Comparison of ENCODE assay signal across 8 mouse cellular contexts in genomic region chr4:119194909-119195581, GRCm38 (mm10). TPM values are rescaled to one million over a fixed set of nuclear protein-coding genes. Genes with fewer than 3 reads are reported as not detected.
A peak's percentile ranks its signal among the peaks of the same experiment; 100 is the strongest.
DNase-seq lines count a peak whose midpoint lies in the region; ATAC-seq and TF ChIP-seq lines count a peak whose summit lies in the region.

Svbp (plus strand) TSS chr4:119195306.

- peak; percentile 86 for DNase-seq in heart, postnatal 0 days (ENCODE audit: low spot score)
- DNase-seq in kidney, postnatal 4 days: peak; percentile 97 to 98
- DNase-seq in neural tube, embryonic 11.5 days (ENCODE audit: low spot score): peak; percentile 92

- WGBS in forebrain, embryonic 13.5 days: under 1% methylated on average over 40 of the region's 47 CpGs
- WGBS in heart, postnatal 0 days: under 1% methylated on average over 32 of the region's 47 CpGs
- whole genome bisulfite sequencing in liver, embryonic 15.5 days (ENCODE audit: insufficient replicate concordance): under 1% methylated on average over 47 of the region's 47 CpGs
- under 1% methylated on average over 46 of the region's 47 CpGs for WGBS in neural tube, embryonic 11.5 days
- WGBS in stomach, embryonic 16.5 days: under 1% methylated on average over 44 of the region's 47 CpGs

- H3K4me3 ChIP-seq in E14TG2a.4 (replicated peaks; ENCODE audit: low read length): peak within 1 kb of the TSS; percentile 87
- peak within 1 kb of the TSS; percentile 75 for H3K4me3 ChIP-seq in forebrain, embryonic 13.5 days
- H3K4me3 ChIP-seq in heart, postnatal 0 days (ENCODE audit: low read depth, low read length): peak within 1 kb of the TSS; percentile 90
- peak within 1 kb of the TSS; percentile 97 for H3K4me3 ChIP-seq in liver, embryonic 15.5 days (replicated peaks)
- H3K4me3 ChIP-seq in neural tube, embryonic 11.5 days (ENCODE audit: low read depth, low read length): peak within 1 kb of the TSS; percentile 66
- peak within 1 kb of the TSS; percentile 82 for H3K4me3 ChIP-seq in stomach, embryonic 16.5 days (replicated peaks; ENCODE audit: low read length)

- peak within 1 kb of the TSS; percentile 65 for H3K27ac ChIP-seq in forebrain, embryonic 13.5 days
- peak within 1 kb of the TSS; percentile 72 for H3K27ac ChIP-seq in heart, postnatal 0 days (ENCODE audit: low read depth)
- peak within 1 kb of the TSS; percentile 98 for H3K27ac ChIP-seq in liver, embryonic 15.5 days (replicated peaks)
- 0 out of 2 replicates have a peak within 1 kb of the TSS, but pooled peaks have one; percentile 49 for H3K27ac ChIP-seq in neural tube, embryonic 11.5 days (ENCODE audit: low read depth, low read length)
- H3K27ac ChIP-seq in stomach, embryonic 16.5 days (ENCODE audit: low read length): peak within 1 kb of the TSS; percentile 46; the same call in 1 of the 2 replicates

- peak within 1 kb of the TSS; percentile 67 for H3K4me2 ChIP-seq in forebrain, embryonic 13.5 days
- H3K4me2 ChIP-seq in heart, postnatal 0 days (ENCODE audit: low read depth, low read length): peak within 1 kb of the TSS; percentile 66
- peak within 1 kb of the TSS; percentile 81 for H3K4me2 ChIP-seq in liver, embryonic 15.5 days
- H3K4me2 ChIP-seq in neural tube, embryonic 11.5 days (ENCODE audit: low read depth): peak within 1 kb of the TSS; percentile 79
- peak within 1 kb of the TSS; percentile 77 for H3K4me2 ChIP-seq in stomach, embryonic 16.5 days (ENCODE audit: low read depth, low read length)

- no peak for TF ChIP-seq CTCF in E14TG2a.4 (conservative IDR thresholded peaks at IDR 0.05; ENCODE audit: low read length)
- TF ChIP-seq CTCF in heart, postnatal 0 days (IDR thresholded peaks at IDR 0.05; ENCODE audit: low read depth): no peak

- no peak for TF ChIP-seq EP300 in heart, postnatal 0 days (IDR thresholded peaks at IDR 0.05; ENCODE audit: low read depth)

- H3K9ac ChIP-seq in forebrain, embryonic 13.5 days: peak within 1 kb of the TSS; percentile 80
- H3K9ac ChIP-seq in heart, postnatal 0 days (replicated peaks; ENCODE audit: low read depth, low read length): peak within 1 kb of the TSS; percentile 88
- H3K9ac ChIP-seq in liver, embryonic 15.5 days: peak within 1 kb of the TSS; percentile 97
- peak within 1 kb of the TSS; percentile 76 for H3K9ac ChIP-seq in neural tube, embryonic 11.5 days (ENCODE audit: low read length)
- peak within 1 kb of the TSS; percentile 91 for H3K9ac ChIP-seq in stomach, embryonic 16.5 days (ENCODE audit: low read length)

- peak; percentile 74 for ATAC-seq in cerebellum, adult (ENCODE audit: insufficient number of reproducible peaks, low FRiP score, low TSS enrichment)
- ATAC-seq in forebrain, embryonic 13.5 days: peak; percentile 92
- peak; percentile 98 for ATAC-seq in heart, postnatal 0 days (ENCODE audit: insufficient read depth, low read depth)
- ATAC-seq in liver, embryonic 15.5 days (ENCODE audit: insufficient read depth): peak; percentile 82
- peak; percentile 90 for ATAC-seq in neural tube, embryonic 11.5 days (ENCODE audit: insufficient read depth, low FRiP score, low TSS enrichment)
- peak; percentile 98 for ATAC-seq in stomach, embryonic 16.5 days (ENCODE audit: insufficient read depth, low FRiP score)

- H3K9me3 ChIP-seq in E14TG2a.4 (ENCODE audit: low read length): no peaks in the 10 kb centered on the region
- H3K9me3 ChIP-seq in forebrain, embryonic 13.5 days (replicated peaks): no peaks in the 10 kb centered on the region
- no peaks in the 10 kb centered on the region for H3K9me3 ChIP-seq in heart, postnatal 0 days (replicated peaks; ENCODE audit: control insufficient read depth, low read length)
- H3K9me3 ChIP-seq in liver, embryonic 15.5 days (replicated peaks): no peaks in the 10 kb centered on the region
- no peaks in the 10 kb centered on the region for H3K9me3 ChIP-seq in neural tube, embryonic 11.5 days (ENCODE audit: control insufficient read depth, low read length)
- no peaks in the 10 kb centered on the region for H3K9me3 ChIP-seq in stomach, embryonic 16.5 days (replicated peaks; ENCODE audit: control insufficient read depth, low read length)

- peaks cover 14% of the 10 kb centered on the region; the same call in 1 of the 2 replicates for H3K36me3 ChIP-seq in E14TG2a.4 (ENCODE audit: insufficient read depth, low read length)
- peaks cover 4% of the 10 kb centered on the region; the same call in 1 of the 2 replicates for H3K36me3 ChIP-seq in forebrain, embryonic 13.5 days (ENCODE audit: poor library complexity, severe bottlenecking)
- no peaks in the 10 kb centered on the region for H3K36me3 ChIP-seq in heart, postnatal 0 days (replicated peaks; ENCODE audit: control insufficient read depth, insufficient read depth, low read length)
- H3K36me3 ChIP-seq in liver, embryonic 15.5 days (replicated peaks): peaks cover 14% of the 10 kb centered on the region
- H3K36me3 ChIP-seq in neural tube, embryonic 11.5 days (ENCODE audit: control insufficient read depth, insufficient read depth, low read length): no peaks in the 10 kb centered on the region
- H3K36me3 ChIP-seq in stomach, embryonic 16.5 days (ENCODE audit: control insufficient read depth, insufficient read depth, low read length): peaks cover 8% of the 10 kb centered on the region; the same call in 1 of the 2 replicates

- 0 out of 2 replicates have a peak, but pooled peaks cover 4% of the 10 kb centered on the region for H3K27me3 ChIP-seq in E14TG2a.4 (ENCODE audit: insufficient read depth, low read length)
- peaks cover 3% of the 10 kb centered on the region; the same call in 1 of the 2 replicates for H3K27me3 ChIP-seq in forebrain, embryonic 13.5 days
- H3K27me3 ChIP-seq in heart, postnatal 0 days (ENCODE audit: control insufficient read depth, insufficient read depth, low read length): no peaks in the 10 kb centered on the region
- H3K27me3 ChIP-seq in liver, embryonic 15.5 days: no peaks in the 10 kb centered on the region
- H3K27me3 ChIP-seq in neural tube, embryonic 11.5 days (ENCODE audit: control insufficient read depth, insufficient read depth, low read length): no peaks in the 10 kb centered on the region
- no peaks in the 10 kb centered on the region for H3K27me3 ChIP-seq in stomach, embryonic 16.5 days (ENCODE audit: control insufficient read depth, insufficient read depth, low read length)

- H3K4me1 ChIP-seq in E14TG2a.4 (replicated peaks; ENCODE audit: low read depth, low read length): peaks cover 19% of the 10 kb centered on the region
- peaks cover 29% of the 10 kb centered on the region for H3K4me1 ChIP-seq in forebrain, embryonic 13.5 days
- peaks cover 7% of the 10 kb centered on the region for H3K4me1 ChIP-seq in heart, postnatal 0 days (ENCODE audit: control insufficient read depth, insufficient read depth)
- H3K4me1 ChIP-seq in liver, embryonic 15.5 days (replicated peaks): peaks cover 78% of the 10 kb centered on the region
- H3K4me1 ChIP-seq in neural tube, embryonic 11.5 days (ENCODE audit: control insufficient read depth, insufficient read depth, low read length): peaks cover 8% of the 10 kb centered on the region; the same call in 1 of the 2 replicates
- peaks cover 13% of the 10 kb centered on the region for H3K4me1 ChIP-seq in stomach, embryonic 16.5 days (ENCODE audit: control insufficient read depth, insufficient read depth, low read length)

RNA-seq across cellular contexts. Expression of gene Svbp, which starts in this region (rescaled TPM):
- 212 and 215 TPM in 2 replicates for polyA plus RNA-seq in forebrain, embryonic 13.5 days (2015; fragmentation: Nextera tagmentation; extraction: Ambion mirVana)
- 33.2 and 49.1 TPM in 2 replicates for total RNA-seq in heart, postnatal 0 days (2014; rRNA removed; ENCODE audit: low replicate concordance)
- polyA plus RNA-seq in heart, postnatal 0 days (2015; fragmentation: Nextera tagmentation; extraction: Ambion mirVana): 126 and 129 TPM in 2 replicates
- polyA plus RNA-seq in liver, embryonic 15.5 days (2015; fragmentation: Nextera tagmentation; extraction: Ambion mirVana): 82.6 and 91.9 TPM in 2 replicates
- polyA plus RNA-seq in neural tube, embryonic 11.5 days (2014; fragmentation: Nextera tagmentation; extraction: Ambion mirVana): 172 and 179 TPM in 2 replicates
- polyA plus RNA-seq in stomach, embryonic 16.5 days (2015; fragmentation: Nextera tagmentation; extraction: Ambion mirVana): 109 and 128 TPM in 2 replicates

Comparison
In these comparisons a context has a peak if more than half of its experiments do, and no peak if none do; other contexts are left out.
1. Peak in every context shown above with its lines: DNase-seq, ATAC-seq, H3K4me3 ChIP-seq and H3K27ac ChIP-seq.
2. H3K27ac ChIP-seq: peak in every context shown above with its lines; median percentile 98 in liver, embryonic 15.5 days; 72 in heart, postnatal 0 days; 65 in forebrain, embryonic 13.5 days; 49 in neural tube, embryonic 11.5 days; 46 in stomach, embryonic 16.5 days.